Mouse (Mus musculus) CH12.LX (cell line): ENCODE measurements around the gene Amigo1.

ENCODE experiments used
- RAD21 ChIP-seq: IDR thresholded peaks from 2 replicates; pipeline ENCODE4 v1.6.1; 2011; ENCODE audit warnings: low read depth, mild to moderate bottlenecking, low read length, improper control_type of control experiment, moderate library complexity
- SIN3A ChIP-seq: IDR thresholded peaks from 2 replicates; pipeline ENCODE4 v1.6.1; 2012; ENCODE audit warnings: low read length, improper control_type of control experiment, inconsistent platforms

DNA sequence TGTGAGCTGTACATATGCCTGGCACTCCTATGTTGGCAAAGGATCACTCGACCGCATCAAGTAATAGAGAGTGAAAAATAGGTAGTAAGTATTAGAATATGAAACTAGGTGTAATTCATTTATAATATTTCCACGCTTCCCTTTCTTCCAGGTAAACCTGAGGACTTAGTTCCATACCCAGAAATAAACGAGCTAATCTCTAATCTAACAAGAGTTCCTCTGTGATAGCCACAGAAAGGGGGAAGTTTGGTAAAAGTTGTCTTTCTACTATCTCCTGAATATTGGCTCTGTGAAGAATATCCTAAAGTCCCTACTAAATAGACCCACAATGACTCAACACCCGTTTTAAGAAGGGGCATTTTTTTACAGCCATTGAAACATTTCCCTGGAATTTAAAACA, 39.5 kb upstream of the Amigo1 start:
- no peak for TF ChIP-seq RAD21
- TF ChIP-seq SIN3A = no peak
